Mouse (Mus musculus): ENCODE measurements at regions not wholly inside any gene's neighbourhood (a gene's known extent, or its start where the extent isn't known, plus 50 kb on each side); places are given as distances from the start of the nearest gene placed in this dataset.

DNA sequence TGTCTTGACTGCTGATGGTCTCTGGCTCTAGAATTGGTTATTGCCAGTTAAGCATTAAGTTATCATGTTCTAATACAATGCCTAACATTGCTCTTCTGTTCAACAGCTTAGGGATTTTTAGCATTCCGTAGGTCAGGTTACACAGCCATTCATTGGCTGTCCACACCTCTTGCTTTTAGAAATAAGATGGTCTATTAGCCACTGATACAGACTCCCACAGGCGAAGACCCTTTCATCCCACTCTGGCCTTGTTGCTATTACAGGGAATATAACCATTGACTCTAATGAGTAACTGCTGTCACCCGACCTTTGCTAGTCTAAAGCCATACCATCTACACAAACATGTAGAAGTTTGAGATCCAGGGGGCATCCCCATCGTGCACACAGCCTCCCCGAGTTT is 191.6 kb downstream of the Papss1 start:
- no peak for TF ChIP-seq POLR2A (IDR thresholded peaks at IDR 0.05; ENCODE audit: borderline replicate concordance, extremely low read depth, low read depth, low read length)
- no peak for TF ChIP-seq CTCF (IDR thresholded peaks at IDR 0.05; ENCODE audit: insufficient read depth, low read length)
